Mouse (Mus musculus): ENCODE measurements at regions not wholly inside any gene's neighbourhood (a gene's known extent, or its start where the extent isn't known, plus 50 kb on each side); places are given as distances from the start of the nearest gene placed in this dataset.

GRCm38 (mm10) chr11:56285575-56286260, 244.9 kb upstream of the Nmur2 start:
- DNase-seq = no peak

- DNase-seq = no peak
These were observed 240.4 kb upstream of the Nmur2 start for GRCm38 (mm10) chr11:56281201-56281600.

- no peak for DNase-seq
These were observed 239.4 kb upstream of the Nmur2 start for GRCm38 (mm10) chr11:56280216-56280615.

GRCm38 (mm10) chr11:56269915-56270493, 229.2 kb upstream of the Nmur2 start:
- DNase-seq = no peak

GRCm38 (mm10) chr11:56262726-56263125, 221.9 kb upstream of the Nmur2 start:
- no peak for DNase-seq

GRCm38 (mm10) chr11:56256356-56256755, 215.5 kb upstream of the Nmur2 start:
- no peak for DNase-seq

- no peak for DNase-seq
These were observed 213.6 kb upstream of the Nmur2 start for GRCm38 (mm10) chr11:56254437-56254836.

- DNase-seq = no peak
These were observed 206.6 kb upstream of the Nmur2 start for GRCm38 (mm10) chr11:56247333-56247823.

GRCm38 (mm10) chr11:56246549-56247332, 205.9 kb upstream of the Nmur2 start:
- no peak for DNase-seq

GRCm38 (mm10) chr11:56244951-56245350, 204.1 kb upstream of the Nmur2 start:
- no peak for DNase-seq

- no peak for DNase-seq
These were observed 202.6 kb upstream of the Nmur2 start for GRCm38 (mm10) chr11:56243447-56243846.

- no peak for DNase-seq
These were observed 197.9 kb upstream of the Nmur2 start for GRCm38 (mm10) chr11:56238745-56239144.

GRCm38 (mm10) chr11:56224999-56225398, 184.2 kb upstream of the Nmur2 start:
- peak; percentile 9 to 12 for DNase-seq

GRCm38 (mm10) chr11:56215706-56216105, 174.9 kb upstream of the Nmur2 start:
- DNase-seq = no peak

- no peak for DNase-seq
These were observed 161.0 kb upstream of the Nmur2 start for GRCm38 (mm10) chr11:56201844-56202243.

- DNase-seq = no peak
These were observed 154.5 kb upstream of the Nmur2 start for GRCm38 (mm10) chr11:56195316-56195715.

- no peak for DNase-seq
These were observed 152.6 kb upstream of the Nmur2 start for GRCm38 (mm10) chr11:56193426-56193825.

GRCm38 (mm10) chr11:56173895-56174294, 133.1 kb upstream of the Nmur2 start:
- no peak for DNase-seq

- DNase-seq = no peak
These were observed 132.4 kb upstream of the Nmur2 start for GRCm38 (mm10) chr11:56173246-56173645.

GRCm38 (mm10) chr11:56169576-56169975, 128.8 kb upstream of the Nmur2 start:
- no peak for DNase-seq

GRCm38 (mm10) chr11:56166849-56167248, 126.0 kb upstream of the Nmur2 start:
- DNase-seq = no peak

GRCm38 (mm10) chr11:56165759-56166158, 124.9 kb upstream of the Nmur2 start:
- no peak for DNase-seq

GRCm38 (mm10) chr11:56160286-56160685, 119.5 kb upstream of the Nmur2 start:
- no peak for DNase-seq

Data from kidney, postnatal 4 days (tissue).